Mouse (Mus musculus) thymus, postnatal 0 days (tissue): ENCODE measurements at regions not wholly inside any gene's neighbourhood (a gene's known extent, or its start where the extent isn't known, plus 50 kb on each side); places are given as distances from the start of the nearest gene placed in this dataset.

Experiments
- DNase-seq: peaks from one replicate; pipeline ENCODE4 v3.0.0-alpha.2; 2015; ENCODE audit warnings: low spot score

DNA sequence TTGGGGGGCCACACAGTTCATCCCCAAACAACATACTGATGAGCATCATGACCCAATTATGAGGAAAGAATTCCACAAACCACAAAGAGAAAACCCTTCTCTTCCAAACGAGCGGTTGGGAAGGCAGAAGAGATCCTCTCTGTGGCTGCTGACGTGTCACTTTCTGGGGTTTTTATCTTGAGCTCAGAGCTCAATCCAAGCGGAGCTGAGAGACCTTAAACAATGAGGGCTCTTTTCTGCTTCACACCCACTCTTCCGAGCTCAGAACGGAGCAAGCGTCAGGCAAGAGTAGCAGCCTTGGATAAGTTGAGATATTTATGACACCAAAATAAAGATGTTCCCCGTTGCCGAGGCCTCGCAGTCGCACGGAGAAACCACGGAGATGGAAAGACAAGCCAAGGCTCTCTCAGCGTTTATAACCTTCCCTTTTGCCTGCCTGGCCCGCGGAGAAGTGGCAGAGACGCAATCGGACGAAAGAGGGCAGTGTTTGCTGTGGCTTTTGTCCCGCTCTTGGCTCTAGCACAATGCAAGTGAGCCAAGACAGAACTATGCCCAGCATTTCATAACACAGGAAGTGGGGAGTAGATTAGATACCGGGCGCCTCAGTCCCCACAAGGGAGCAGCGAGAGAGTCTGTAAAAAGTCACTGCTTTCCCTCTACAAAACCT, 100.7 kb downstream of the Chic2 start:
- DNase-seq = peak; percentile 86

GRCm38 (mm10) chr5:74941426-74941825, 103.1 kb downstream of the Chic2 start:
- DNase-seq = no peak

DNA sequence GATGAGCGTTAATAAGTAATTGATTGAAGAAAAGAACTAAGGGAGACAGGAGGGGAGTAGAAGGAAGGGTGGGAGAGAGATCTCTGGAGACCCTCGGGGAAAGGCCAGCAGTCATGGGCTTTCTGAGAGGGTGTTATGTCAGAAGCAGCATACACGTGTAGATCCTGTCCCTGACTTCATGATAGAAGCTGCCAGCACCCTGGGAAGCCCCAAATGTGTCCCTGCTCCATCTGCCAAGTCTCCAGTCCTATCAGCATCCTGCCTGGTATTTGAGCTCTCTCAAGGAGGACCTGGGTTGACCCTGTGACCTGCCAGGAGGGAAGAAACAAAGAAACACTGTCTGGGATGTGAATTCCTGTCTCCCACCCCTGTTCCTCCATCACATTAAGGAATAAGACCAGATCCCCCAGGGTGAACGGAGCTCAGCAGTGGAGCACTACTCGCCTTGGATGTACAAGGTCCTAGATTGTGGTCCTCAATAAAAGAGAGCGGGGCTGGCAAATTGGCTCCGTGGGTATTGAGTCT, 107.1 kb downstream of the Chic2 start:
- DNase-seq = no peak

DNA sequence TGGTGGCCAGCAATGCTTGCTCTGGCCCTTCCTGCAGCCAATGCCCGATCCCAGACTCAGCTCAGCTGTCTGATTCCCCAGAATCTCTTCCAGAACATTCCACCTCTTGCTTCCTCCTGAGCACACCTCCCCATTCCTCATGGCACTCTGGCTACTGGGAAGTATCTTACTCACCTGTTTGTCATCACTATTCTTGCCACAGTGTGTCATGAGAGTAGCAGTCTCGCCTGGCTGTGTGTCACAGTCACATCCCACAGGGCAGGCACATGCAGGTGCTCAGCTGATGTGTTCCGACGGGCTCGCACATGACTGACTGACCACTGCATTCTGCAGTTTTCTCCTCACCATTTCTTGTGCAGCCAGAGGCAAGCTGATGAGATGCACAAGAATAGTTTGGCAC, 108.5 kb downstream of the Chic2 start:
- DNase-seq = no peak

- no peak for DNase-seq
These were observed 108.9 kb downstream of the Chic2 start for GRCm38 (mm10) chr5:74935676-74936075.

DNA sequence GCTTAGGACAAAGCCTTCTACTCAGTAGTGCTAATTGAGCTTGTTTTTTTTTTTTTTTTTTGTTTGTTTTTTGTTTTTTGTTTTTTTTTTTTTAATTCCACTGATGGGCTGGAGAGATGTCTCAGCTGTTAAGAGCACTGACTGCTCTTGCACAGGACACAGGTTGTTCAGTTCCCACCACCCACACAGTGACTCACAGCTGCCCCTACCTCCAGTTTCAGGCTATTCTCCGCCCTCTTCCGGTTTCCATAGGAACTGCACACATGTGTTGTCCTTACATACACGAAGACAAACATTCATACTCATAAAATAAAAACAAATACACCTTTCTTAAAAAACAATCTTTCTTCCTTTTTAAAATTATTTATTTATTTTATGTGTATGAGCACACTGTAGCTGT, 111.3 kb downstream of the Chic2 start:
- no peak for DNase-seq

- no peak for DNase-seq
These were observed 112.4 kb downstream of the Chic2 start for GRCm38 (mm10) chr5:74932206-74932605.

DNA sequence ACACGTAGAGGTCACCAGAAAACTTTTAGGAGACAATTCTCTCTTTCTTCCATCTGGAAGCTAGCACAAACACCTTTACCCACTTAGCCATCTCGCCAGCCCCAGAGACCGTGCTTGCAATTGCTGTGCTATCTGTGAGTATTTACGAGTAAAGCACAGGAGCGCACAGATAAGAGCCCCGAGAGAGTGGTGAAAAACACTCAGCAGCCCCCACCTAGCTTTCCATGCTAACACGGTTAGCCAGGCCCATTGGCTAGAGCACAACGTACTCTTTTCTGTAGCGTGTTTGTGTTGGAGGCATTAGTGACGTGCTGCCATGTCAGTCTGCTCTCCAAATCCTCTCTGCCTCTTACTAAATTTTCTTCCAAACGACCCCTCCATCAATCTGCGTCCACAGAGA, 112.8 kb downstream of the Chic2 start:
- DNase-seq = no peak

- DNase-seq = no peak
These were observed 117.0 kb downstream of the Chic2 start for GRCm38 (mm10) chr5:74927543-74927942.

GRCm38 (mm10) chr5:74925769-74926168, 118.8 kb downstream of the Chic2 start:
- no peak for DNase-seq

- DNase-seq = no peak
These were observed 120.5 kb downstream of the Chic2 start for GRCm38 (mm10) chr5:74924031-74924533.

- no peak for DNase-seq
These were observed 121.2 kb downstream of the Chic2 start for GRCm38 (mm10) chr5:74923337-74923736.

- DNase-seq = no peak
These were observed 121.7 kb downstream of the Chic2 start for GRCm38 (mm10) chr5:74922881-74923280.

GRCm38 (mm10) chr5:74920939-74921338, 123.6 kb downstream of the Chic2 start:
- no peak for DNase-seq

- DNase-seq = no peak
These were observed 124.1 kb downstream of the Chic2 start for GRCm38 (mm10) chr5:74920490-74920889.

- DNase-seq = no peak
These were observed 139.0 kb downstream of the Chic2 start for GRCm38 (mm10) chr5:74905504-74906061.

- no peak for DNase-seq
These were observed 139.6 kb downstream of the Chic2 start for GRCm38 (mm10) chr5:74904927-74905503.

DNA sequence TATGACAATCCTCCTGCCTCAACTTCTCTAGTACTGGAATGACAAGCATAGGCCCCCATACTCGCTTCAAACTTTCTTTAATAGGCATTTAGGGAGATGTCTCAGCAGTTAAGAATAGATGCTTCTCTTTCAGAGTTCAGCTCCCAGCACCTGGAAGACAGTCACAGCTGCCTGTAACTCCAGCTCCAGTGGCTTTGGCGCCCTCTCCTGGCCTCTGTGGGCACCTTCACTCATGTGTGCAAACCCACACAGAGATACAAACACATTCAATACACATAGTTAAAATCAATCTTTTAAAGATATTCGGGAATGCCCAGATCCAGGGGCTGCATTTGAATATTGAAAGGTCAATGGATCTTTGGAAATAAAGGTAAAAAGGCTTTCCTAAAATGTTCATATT, 140.2 kb downstream of the Chic2 start:
- no peak for DNase-seq

DNA sequence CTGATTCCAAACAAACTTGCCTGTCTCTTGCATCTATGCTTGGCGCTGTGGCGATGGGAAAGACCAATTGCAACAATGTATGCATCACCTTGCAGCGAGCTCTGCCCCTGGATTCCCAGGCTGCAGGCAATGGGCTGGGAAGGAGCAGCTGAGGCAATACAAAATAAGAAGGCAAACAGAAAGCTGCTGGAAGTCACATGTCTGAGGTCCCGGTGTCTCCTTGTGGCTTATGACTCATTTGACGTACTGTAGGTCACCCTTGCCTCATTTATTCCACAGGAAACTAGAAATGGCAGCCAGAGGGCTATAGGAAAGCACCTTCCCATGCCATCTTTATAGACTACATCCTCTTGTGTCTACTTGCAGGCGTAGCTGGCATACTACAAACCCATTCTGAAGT, 140.9 kb downstream of the Chic2 start:
- DNase-seq = no peak

DNA sequence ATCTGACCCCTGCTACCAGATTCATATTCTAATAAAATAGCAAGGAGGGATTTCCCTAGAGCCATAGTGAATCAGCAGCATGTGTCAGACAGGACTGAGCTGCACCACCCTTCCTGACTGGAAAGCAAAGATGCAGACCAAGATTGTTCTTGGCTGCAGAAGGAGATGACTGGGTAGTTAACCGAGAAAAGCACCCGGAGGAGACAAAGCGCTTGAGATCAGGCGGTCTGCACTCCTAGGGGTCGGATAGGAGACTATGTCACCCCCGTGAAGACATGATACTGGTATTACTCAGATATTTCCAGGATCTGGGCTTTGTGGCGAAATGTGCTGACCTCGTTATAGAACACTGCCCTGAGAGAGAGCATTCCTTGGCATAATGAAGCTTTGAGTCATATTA, 147.4 kb downstream of the Chic2 start:
- DNase-seq = no peak

DNA sequence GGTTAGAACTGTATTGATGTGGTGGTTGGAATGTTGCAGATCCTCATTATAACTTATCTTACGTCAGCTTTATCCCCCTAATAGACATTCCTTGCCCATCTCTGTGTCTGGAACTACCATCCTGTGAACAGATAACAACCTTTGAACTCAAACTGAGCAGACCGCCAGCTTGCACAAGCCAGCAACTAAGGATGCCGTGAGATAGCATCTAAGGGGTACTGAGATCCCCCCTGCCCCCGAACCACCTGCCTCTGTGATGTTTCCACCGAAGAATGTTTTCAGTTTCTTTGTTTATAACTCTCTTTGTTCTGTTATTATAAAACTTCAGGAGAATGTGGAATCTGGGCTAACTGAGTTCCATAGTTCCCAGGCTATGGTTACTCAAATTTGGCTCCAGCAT, 151.3 kb downstream of the Chic2 start:
- peak; percentile 33 for DNase-seq

DNA sequence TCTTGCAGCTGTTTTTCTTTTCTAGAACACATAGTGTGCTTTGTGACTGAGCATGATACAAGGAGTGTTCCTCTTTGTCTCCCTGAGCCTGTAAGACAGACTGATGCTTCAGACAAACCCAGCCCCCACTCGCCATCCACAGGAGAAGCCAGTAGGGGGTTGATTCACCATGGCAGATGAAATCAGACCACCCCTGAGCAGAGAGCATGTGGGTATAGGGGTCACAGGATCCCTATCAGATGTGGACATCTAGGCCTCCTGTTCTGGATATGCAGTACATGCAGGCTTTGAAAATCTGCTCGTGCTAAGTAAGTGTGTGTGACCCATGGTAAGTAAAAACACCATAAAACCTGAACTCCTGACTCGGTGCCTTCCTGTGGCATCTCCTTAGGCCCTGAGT, 153.0 kb downstream of the Chic2 start:
- no peak for DNase-seq

GRCm38 (mm10) chr5:74888934-74889333, 155.6 kb downstream of the Chic2 start:
- no peak for DNase-seq
